Mouse (Mus musculus): ENCODE results near the gene Bub3. TPM values are rescaled to one million over a fixed set of nuclear protein-coding genes. Genes with fewer than 3 reads are reported as not detected.

Gene Bub3
- polyA plus RNA-seq, 1 experiment from 2014 or later: 42.7 TPM

GRCm38 (mm10) chr7:131551931-131552741 lies 7.9 kb upstream of the Bub3 start:
- no peaks in the 10 kb centered on the region for H3K79me2 ChIP-seq (ENCODE audit: inconsistent target)
- 6% methylated on average over 42 of the region's 42 CpGs for WGBS (ENCODE audit: missing documents)
- no peak overlapping the region for H3K27ac ChIP-seq
- no peak overlapping the region for H3K4me3 ChIP-seq (ENCODE audit: inconsistent target)
- no peaks in the 10 kb centered on the region for H3K36me3 ChIP-seq (ENCODE audit: inconsistent target)

- 14% methylated on average over 5 of the region's 5 CpGs for WGBS (ENCODE audit: missing documents)
- Histone ChIP-seq H3K79me2 (ENCODE audit: inconsistent target) (no peaks in the 10 kb centered on the region), H3K4me3 (ENCODE audit: inconsistent target) (no peak overlapping the region), H3K27ac (no peak overlapping the region), H3K36me3 (ENCODE audit: inconsistent target) (no peaks in the 10 kb centered on the region)
Measured at GRCm38 (mm10) chr7:131552781-131553180, 7.2 kb upstream of the Bub3 start.

GRCm38 (mm10) chr7:131553771-131554175 lies 6.2 kb upstream of the Bub3 start:
- Histone ChIP-seq H3K27ac (no peak overlapping the region), H3K4me3 (ENCODE audit: inconsistent target) (no peak overlapping the region), H3K79me2 (ENCODE audit: inconsistent target) (no peaks in the 10 kb centered on the region), H3K36me3 (ENCODE audit: inconsistent target) (no peaks in the 10 kb centered on the region)
- WGBS (ENCODE audit: missing documents): 3% methylated on average over 38 of the region's 39 CpGs

GRCm38 (mm10) chr7:131554341-131555180 lies 5.5 kb upstream of the Bub3 start:
- no peak overlapping the region for H3K4me3 ChIP-seq (ENCODE audit: inconsistent target)
- no peak overlapping the region for H3K27ac ChIP-seq
- H3K36me3 ChIP-seq (ENCODE audit: inconsistent target): no peaks in the 10 kb centered on the region
- 2% methylated on average over 42 of the region's 45 CpGs for WGBS (ENCODE audit: missing documents)
- no peaks in the 10 kb centered on the region for H3K79me2 ChIP-seq (ENCODE audit: inconsistent target)

- Histone ChIP-seq H3K36me3 (ENCODE audit: inconsistent target) (no peaks in the 10 kb centered on the region), H3K27ac (no peak overlapping the region), H3K4me3 (ENCODE audit: inconsistent target) (no peak overlapping the region), H3K79me2 (ENCODE audit: inconsistent target) (peaks cover under 1% of the 10 kb centered on the region; the same call in 1 of the 2 replicates)
- WGBS (ENCODE audit: missing documents): 1% methylated on average over 68 of the region's 68 CpGs
Measured at GRCm38 (mm10) chr7:131555301-131556081, 4.5 kb upstream of the Bub3 start.

GRCm38 (mm10) chr7:131556116-131556515 lies 3.9 kb upstream of the Bub3 start:
- no peaks in the 10 kb centered on the region for H3K36me3 ChIP-seq (ENCODE audit: inconsistent target)
- WGBS (ENCODE audit: missing documents): 6% methylated on average over 9 of the region's 9 CpGs

GRCm38 (mm10) chr7:131556541-131557271 lies 3.3 kb upstream of the Bub3 start:
- Histone ChIP-seq H3K27ac (no peak overlapping the region), H3K36me3 (ENCODE audit: inconsistent target) (no peaks in the 10 kb centered on the region), H3K79me2 (ENCODE audit: inconsistent target) (peaks cover 12% of the 10 kb centered on the region), H3K4me3 (ENCODE audit: inconsistent target) (no peak overlapping the region)
- WGBS (ENCODE audit: missing documents): 7% methylated on average over 37 of the region's 37 CpGs

More at GRCm38 (mm10) chr7:131556116-131556515, 3.9 kb upstream of the Bub3 start:
- H3K4me3 ChIP-seq (ENCODE audit: inconsistent target): no peak overlapping the region
- no peak overlapping the region for H3K27ac ChIP-seq
- peaks cover 6% of the 10 kb centered on the region for H3K79me2 ChIP-seq (ENCODE audit: inconsistent target)

- no peak overlapping the region for H3K27ac ChIP-seq
- H3K36me3 ChIP-seq (ENCODE audit: inconsistent target): peaks cover 6% of the 10 kb centered on the region; the same call in 1 of the 2 replicates
- no peak overlapping the region for H3K4me3 ChIP-seq (ENCODE audit: inconsistent target)
- 57% methylated on average over 2 of the region's 2 CpGs for WGBS (ENCODE audit: missing documents)
- H3K79me2 ChIP-seq (ENCODE audit: inconsistent target): peaks cover 23% of the 10 kb centered on the region
Measured at GRCm38 (mm10) chr7:131557751-131558150, 2.3 kb upstream of the Bub3 start.

GRCm38 (mm10) chr7:131560697-131561042 lies 648 bp downstream of the Bub3 start:
- peak overlapping the region; percentile 90 for H3K4me3 ChIP-seq (ENCODE audit: inconsistent target)
- under 1% methylated on average over 14 of the region's 14 CpGs for WGBS (ENCODE audit: missing documents)
- H3K79me2 ChIP-seq (ENCODE audit: inconsistent target): peaks cover 52% of the 10 kb centered on the region
- peaks cover 30% of the 10 kb centered on the region for H3K36me3 ChIP-seq (ENCODE audit: inconsistent target)
- H3K27ac ChIP-seq: peak overlapping the region; percentile 63

GRCm38 (mm10) chr7:131575246-131575645 lies 15.2 kb downstream of the Bub3 start:
- no peak overlapping the region for H3K4me3 ChIP-seq (ENCODE audit: inconsistent target)
- no peaks in the 10 kb centered on the region; the same call in none of the 2 replicates for H3K79me2 ChIP-seq (ENCODE audit: inconsistent target)
- peaks cover 40% of the 10 kb centered on the region for H3K36me3 ChIP-seq (ENCODE audit: inconsistent target)
- 82% methylated on average over 6 of the region's 6 CpGs for WGBS (ENCODE audit: missing documents)
- no peak overlapping the region for H3K27ac ChIP-seq

- Histone ChIP-seq H3K27ac (no peak overlapping the region), H3K79me2 (ENCODE audit: inconsistent target) (no peaks in the 10 kb centered on the region), H3K36me3 (ENCODE audit: inconsistent target) (no peaks in the 10 kb centered on the region), H3K4me3 (ENCODE audit: inconsistent target) (no peak overlapping the region)
- 95% methylated on average over 9 of the region's 9 CpGs for WGBS (ENCODE audit: missing documents)
Measured at GRCm38 (mm10) chr7:131582178-131582577, 22.2 kb downstream of the Bub3 start.

- H3K27ac ChIP-seq: no peak overlapping the region
- no peaks in the 10 kb centered on the region for H3K79me2 ChIP-seq (ENCODE audit: inconsistent target)
- 84% methylated on average over 5 of the region's 5 CpGs for WGBS (ENCODE audit: missing documents)
- no peaks in the 10 kb centered on the region for H3K36me3 ChIP-seq (ENCODE audit: inconsistent target)
- no peak overlapping the region for H3K4me3 ChIP-seq (ENCODE audit: inconsistent target)
Measured at GRCm38 (mm10) chr7:131585551-131585950, 25.5 kb downstream of the Bub3 start.

- no peaks in the 10 kb centered on the region for H3K79me2 ChIP-seq (ENCODE audit: inconsistent target)
- H3K27ac ChIP-seq: no peak overlapping the region
- no peaks in the 10 kb centered on the region for H3K36me3 ChIP-seq (ENCODE audit: inconsistent target)
- H3K4me3 ChIP-seq (ENCODE audit: inconsistent target): no peak overlapping the region
- 38% methylated on average over 12 of the region's 12 CpGs for WGBS (ENCODE audit: missing documents)
Measured at GRCm38 (mm10) chr7:131597779-131598482, 37.9 kb downstream of the Bub3 start.
